Mouse (Mus musculus): Measurements from ENCODE around the gene Ngfr. TPM values are rescaled to one million over a fixed set of nuclear protein-coding genes. Genes with fewer than 3 reads are reported as not detected.
A peak's percentile ranks its signal among the peaks of the same experiment; 100 is the strongest.

Gene Ngfr
- polyA plus RNA-seq, 1 experiment from 2014 or later: 48.8 TPM

DNA sequence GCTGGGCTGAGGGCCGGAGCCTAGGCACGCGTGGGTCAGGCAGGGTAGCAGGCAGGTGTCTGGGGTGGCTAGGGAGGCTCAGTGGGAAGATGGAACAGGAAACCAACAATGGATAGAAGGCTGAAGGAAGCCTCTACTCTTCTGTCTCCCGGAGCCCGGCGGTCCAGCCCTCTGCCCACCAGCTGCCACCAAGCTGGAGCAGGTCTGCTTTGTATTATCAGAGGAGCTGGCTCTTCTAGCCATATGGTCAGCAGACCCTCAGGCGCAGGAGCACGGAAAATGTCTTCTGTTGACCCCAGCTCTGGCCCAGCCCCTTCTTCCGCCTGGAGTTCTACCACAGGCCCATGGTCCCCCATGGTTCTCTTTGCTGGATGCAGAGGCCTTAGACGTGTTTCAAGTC is 22.2 kb downstream of the Ngfr start:
- no peaks in the 10 kb centered on the region for H3K9me3 ChIP-seq (replicated peaks)
- peaks cover 42% of the 10 kb centered on the region for H3K4me1 ChIP-seq
- H3K4me2 ChIP-seq (replicated peaks): no peak overlapping the region
- no peaks in the 10 kb centered on the region for H3K27me3 ChIP-seq
- ATAC-seq (ENCODE audit: insufficient number of reproducible peaks, low FRiP score, low TSS enrichment, low read depth): no peak
- H3K9ac ChIP-seq: no peak overlapping the region
- WGBS: 53% methylated on average over 10 of the region's 10 CpGs
- H3K36me3 ChIP-seq: no peaks in the 10 kb centered on the region
- no peak overlapping the region for H3K27ac ChIP-seq (replicated peaks)
- no peak overlapping the region for H3K4me3 ChIP-seq (replicated peaks)

DNA sequence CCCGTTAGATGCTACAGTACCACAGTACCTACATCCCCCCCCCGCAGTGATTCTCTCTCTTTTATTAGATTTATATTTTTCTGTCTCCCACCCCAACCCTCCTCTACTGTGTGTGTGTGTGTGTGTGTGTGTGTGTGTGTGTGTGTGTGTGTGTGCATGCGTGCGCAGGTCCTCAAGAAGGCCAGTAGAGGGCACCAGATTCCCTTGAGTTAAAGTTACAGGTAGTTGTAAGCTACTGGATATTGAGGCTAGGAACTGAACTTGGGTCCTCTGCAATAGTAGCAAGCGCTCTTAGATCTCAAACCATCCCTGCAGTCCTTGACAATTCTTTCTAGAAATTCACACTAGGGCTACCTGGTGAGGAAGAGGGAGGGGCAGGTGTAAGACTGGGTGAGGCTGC is 23.7 kb downstream of the Ngfr start:
- H3K27ac ChIP-seq (replicated peaks): no peak overlapping the region
- H3K27me3 ChIP-seq: no peaks in the 10 kb centered on the region
- H3K9ac ChIP-seq: no peak overlapping the region
- 90% methylated on average over 5 of the region's 5 CpGs for WGBS
- no peak overlapping the region for H3K4me3 ChIP-seq (replicated peaks)
- no peak for ATAC-seq (ENCODE audit: insufficient number of reproducible peaks, low FRiP score, low TSS enrichment, low read depth)
- H3K4me2 ChIP-seq (replicated peaks): no peak overlapping the region
- no peaks in the 10 kb centered on the region for H3K36me3 ChIP-seq
- H3K4me1 ChIP-seq: peaks cover 38% of the 10 kb centered on the region
- no peaks in the 10 kb centered on the region for H3K9me3 ChIP-seq (replicated peaks)

DNA sequence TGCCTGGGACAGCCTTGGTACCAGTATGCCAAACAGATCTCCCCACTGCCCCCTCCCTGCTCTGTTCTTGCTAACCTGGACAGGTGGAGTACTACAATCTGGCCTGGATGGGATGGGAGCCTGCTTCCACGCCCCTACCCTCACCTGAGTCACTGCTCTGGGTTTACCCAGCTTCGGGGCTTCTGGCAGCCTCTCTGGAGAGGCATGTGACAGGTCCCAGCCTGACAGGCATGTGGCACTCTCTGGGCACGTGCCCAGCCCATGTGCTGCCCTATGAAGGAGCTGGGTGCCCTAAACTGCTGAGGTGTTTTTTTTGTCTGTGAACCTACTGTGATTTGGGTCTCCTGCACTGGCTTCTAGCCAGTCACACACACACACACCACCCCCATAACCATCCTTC is 26.8 kb downstream of the Ngfr start:
- Histone ChIP-seq H3K27me3 (no peaks in the 10 kb centered on the region), H3K9me3 (replicated peaks) (no peaks in the 10 kb centered on the region), H3K4me3 (replicated peaks) (no peak overlapping the region), H3K9ac (no peak overlapping the region), H3K4me2 (replicated peaks) (no peak overlapping the region), H3K27ac (replicated peaks) (no peak overlapping the region), H3K4me1 (peaks cover 35% of the 10 kb centered on the region), H3K36me3 (no peaks in the 10 kb centered on the region)
- WGBS: 59% methylated on average over 3 of the region's 3 CpGs
- no peak for ATAC-seq (ENCODE audit: insufficient number of reproducible peaks, low FRiP score, low TSS enrichment, low read depth)

DNA sequence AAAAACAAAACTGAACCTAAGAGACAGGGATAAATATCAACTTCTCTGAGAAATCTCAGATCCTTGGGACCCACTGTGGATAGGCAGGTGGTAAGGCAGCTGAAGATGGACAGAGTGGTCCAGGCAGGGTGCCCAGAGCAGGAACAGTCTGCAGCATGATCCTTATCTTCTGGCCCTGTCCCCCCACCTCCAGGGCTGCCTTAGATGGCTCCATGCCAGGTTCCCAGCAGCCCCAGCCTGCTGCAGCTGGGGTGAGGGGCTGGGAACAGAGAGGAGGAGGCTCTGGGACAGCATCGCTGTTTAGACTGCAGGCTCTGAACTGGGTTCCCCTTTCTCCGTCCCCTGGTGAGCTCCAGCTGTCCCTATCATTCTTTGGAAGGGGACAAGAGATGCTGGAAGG is 27.8 kb downstream of the Ngfr start:
- 60% methylated on average over 2 of the region's 2 CpGs for WGBS
- no peak overlapping the region for H3K9ac ChIP-seq

DNA sequence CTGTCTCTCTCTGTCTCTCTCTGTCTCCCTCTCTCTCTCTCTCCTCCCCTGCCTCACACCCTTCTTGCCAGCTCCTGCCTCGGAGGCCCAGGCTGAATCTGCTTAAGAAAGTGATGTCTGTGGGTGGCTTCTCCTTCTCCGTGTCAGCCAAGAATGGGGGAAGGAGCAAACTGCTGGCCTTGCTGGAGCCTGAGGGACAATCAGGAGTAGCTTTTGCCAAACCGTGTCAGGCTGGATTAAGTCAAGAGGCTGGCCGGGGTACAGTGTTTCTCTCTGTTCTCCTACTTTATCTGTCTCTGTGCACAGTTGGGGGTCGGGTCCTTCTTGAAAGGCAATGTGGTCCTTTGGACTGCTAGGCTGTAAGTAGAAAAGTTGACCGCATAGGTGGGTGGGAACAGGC is 29.8 kb downstream of the Ngfr start:
- Histone ChIP-seq H3K4me1 (peaks cover 40% of the 10 kb centered on the region), H3K27ac (replicated peaks) (no peak overlapping the region), H3K4me2 (replicated peaks) (no peak overlapping the region), H3K4me3 (replicated peaks) (no peak overlapping the region), H3K36me3 (no peaks in the 10 kb centered on the region), H3K9ac (no peak overlapping the region), H3K27me3 (no peaks in the 10 kb centered on the region), H3K9me3 (replicated peaks) (no peaks in the 10 kb centered on the region)
- ATAC-seq (ENCODE audit: insufficient number of reproducible peaks, low FRiP score, low TSS enrichment, low read depth): no peak
- WGBS: 18% methylated on average over 6 of the region's 6 CpGs

More for the DNA sequence above, 27.8 kb downstream of the Ngfr start:
- Histone ChIP-seq H3K27me3 (no peaks in the 10 kb centered on the region), H3K4me1 (peaks cover 38% of the 10 kb centered on the region), H3K4me3 (replicated peaks) (no peak overlapping the region), H3K27ac (replicated peaks) (no peak overlapping the region), H3K4me2 (replicated peaks) (no peak overlapping the region), H3K36me3 (no peaks in the 10 kb centered on the region), H3K9me3 (replicated peaks) (no peaks in the 10 kb centered on the region)
- 0 out of 2 replicates have a peak, but pooled peaks have one; percentile 39 for ATAC-seq (ENCODE audit: insufficient number of reproducible peaks, low FRiP score, low TSS enrichment, low read depth)

DNA sequence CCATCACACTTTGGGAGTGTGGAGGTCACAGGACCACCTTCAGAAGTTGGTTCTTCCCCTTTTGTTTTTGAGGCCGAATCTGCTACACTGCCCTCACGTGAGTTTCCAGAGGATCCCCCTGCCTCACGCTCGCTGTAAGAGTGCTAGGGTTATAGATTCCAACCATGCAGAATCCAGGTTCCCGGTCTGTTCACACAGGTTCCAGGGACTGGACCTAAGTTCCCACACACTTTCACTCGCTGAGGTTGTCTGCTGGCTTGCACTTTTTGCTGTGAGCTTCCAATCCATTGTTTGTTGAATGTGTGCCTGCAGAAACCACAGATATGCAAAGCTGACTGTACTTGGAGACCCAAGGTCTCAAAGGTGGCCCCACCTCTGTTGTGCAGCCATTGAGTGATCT is 30.5 kb downstream of the Ngfr start:
- no peaks in the 10 kb centered on the region for H3K9me3 ChIP-seq (replicated peaks)
- H3K9ac ChIP-seq: no peak overlapping the region
- H3K36me3 ChIP-seq: no peaks in the 10 kb centered on the region
- no peak for ATAC-seq (ENCODE audit: insufficient number of reproducible peaks, low FRiP score, low TSS enrichment, low read depth)
- no peak overlapping the region for H3K4me3 ChIP-seq (replicated peaks)
- H3K4me1 ChIP-seq: peaks cover 40% of the 10 kb centered on the region
- H3K27ac ChIP-seq (replicated peaks): no peak overlapping the region
- H3K4me2 ChIP-seq (replicated peaks): no peak overlapping the region
- WGBS: 69% methylated on average over 6 of the region's 6 CpGs
- no peaks in the 10 kb centered on the region for H3K27me3 ChIP-seq

DNA sequence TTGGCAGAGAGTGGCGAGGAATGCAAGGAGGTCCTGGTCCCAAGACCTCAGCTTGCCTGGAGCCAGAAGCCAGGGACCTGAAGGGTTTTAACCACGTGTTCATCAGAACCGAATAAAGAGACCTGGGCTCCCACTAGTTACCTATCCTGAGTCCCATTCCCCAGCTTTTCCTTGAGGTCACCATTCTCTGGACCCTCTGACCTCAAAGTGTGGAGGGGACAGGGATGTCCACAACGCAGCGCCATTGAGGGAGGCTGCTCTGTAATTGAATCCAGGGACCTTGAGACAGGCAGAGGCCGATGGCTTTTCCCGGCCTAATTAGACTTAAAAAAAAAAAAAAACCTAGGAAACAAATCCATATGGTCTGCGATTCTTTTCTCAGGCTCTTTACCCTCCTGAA is 32.3 kb downstream of the Ngfr start:
- ATAC-seq (ENCODE audit: insufficient number of reproducible peaks, low FRiP score, low TSS enrichment, low read depth): no peak
- Histone ChIP-seq H3K4me1 (peaks cover 38% of the 10 kb centered on the region), H3K9ac (no peak overlapping the region), H3K4me2 (replicated peaks) (no peak overlapping the region), H3K27ac (replicated peaks) (no peak overlapping the region), H3K36me3 (no peaks in the 10 kb centered on the region), H3K4me3 (replicated peaks) (no peak overlapping the region), H3K27me3 (no peaks in the 10 kb centered on the region), H3K9me3 (replicated peaks) (no peaks in the 10 kb centered on the region)
- 27% methylated on average over 8 of the region's 8 CpGs for WGBS

DNA sequence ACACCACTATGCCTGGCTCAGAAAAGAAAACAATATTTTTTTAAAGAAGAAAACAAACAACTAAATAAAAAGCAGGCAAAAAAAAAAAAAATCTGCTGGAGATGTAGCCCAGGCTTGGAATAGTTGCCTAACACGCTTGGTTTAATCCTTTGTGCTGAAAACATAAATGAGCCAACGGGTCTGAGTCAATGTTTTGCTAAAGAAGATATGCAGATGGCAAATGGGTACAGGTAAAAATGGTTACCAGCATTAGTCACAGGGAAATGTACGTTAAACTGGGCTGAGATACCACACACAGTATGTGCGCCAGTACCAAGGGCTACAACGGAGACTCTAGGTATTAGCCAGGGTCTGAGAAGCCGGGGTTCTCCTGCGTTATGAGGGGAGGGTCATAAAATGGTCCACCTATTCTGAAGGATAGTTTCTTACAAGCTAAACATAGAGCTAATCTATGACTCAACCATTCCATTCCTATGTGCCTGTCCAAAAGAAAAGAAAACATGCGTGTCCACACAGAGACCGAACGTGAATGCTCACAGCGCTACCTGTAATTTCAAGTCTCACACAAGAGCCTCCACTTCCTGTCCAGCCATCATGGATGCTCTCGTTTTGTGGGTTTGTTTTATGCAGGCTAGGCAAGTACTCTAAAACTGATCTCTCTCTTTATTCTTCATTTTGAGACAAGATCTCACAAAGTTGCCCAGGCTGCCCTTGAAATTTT is 37.1 kb downstream of the Ngfr start:
- no peaks in the 10 kb centered on the region for H3K36me3 ChIP-seq
- no peaks in the 10 kb centered on the region for H3K27me3 ChIP-seq
- 83% methylated on average over 12 of the region's 12 CpGs for WGBS
- H3K27ac ChIP-seq (replicated peaks): no peak overlapping the region
- no peaks in the 10 kb centered on the region for H3K9me3 ChIP-seq (replicated peaks)
- no peak overlapping the region for H3K4me3 ChIP-seq (replicated peaks)
- ATAC-seq (ENCODE audit: insufficient number of reproducible peaks, low FRiP score, low TSS enrichment, low read depth): no peak
- H3K9ac ChIP-seq: no peak overlapping the region
- H3K4me2 ChIP-seq (replicated peaks): no peak overlapping the region
- peaks cover 8% of the 10 kb centered on the region for H3K4me1 ChIP-seq

DNA sequence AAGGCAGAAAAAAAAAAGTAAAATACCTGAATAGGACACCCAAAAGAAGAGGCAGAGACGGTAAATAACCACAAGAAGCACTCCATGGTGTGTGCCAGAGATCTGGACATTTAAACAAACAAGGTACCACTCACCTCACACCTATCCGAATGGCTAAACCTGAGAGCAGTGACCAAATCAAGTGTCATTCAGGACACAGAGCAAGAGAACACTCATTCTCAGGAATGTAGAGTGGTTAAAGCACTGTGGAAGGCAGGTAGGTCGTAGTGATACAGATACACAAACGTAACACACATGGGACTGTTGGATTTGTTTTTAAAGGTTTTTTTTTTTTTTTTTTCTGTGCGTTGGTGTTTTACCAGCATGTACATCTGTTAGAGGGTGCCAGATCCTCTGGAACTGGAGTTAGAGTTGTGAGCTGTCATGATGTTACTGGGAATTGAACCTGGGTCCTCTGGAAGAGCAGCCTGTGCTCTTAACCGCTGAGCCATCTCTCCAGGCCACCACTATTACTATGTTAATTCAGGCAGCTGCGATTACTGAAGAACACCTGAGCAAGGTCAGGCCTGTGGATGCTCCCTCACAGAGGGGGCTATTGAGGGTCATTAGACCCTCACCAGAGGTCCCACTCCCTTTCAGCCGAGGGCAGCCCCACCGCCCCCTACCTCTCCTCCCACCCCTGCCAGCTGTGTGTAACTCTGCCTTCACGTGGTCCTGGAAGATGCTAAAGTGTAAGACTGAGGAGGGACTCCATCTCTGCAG is 41.3 kb downstream of the Ngfr start:
- no peaks in the 10 kb centered on the region for H3K36me3 ChIP-seq
- no peak overlapping the region for H3K4me3 ChIP-seq (replicated peaks)
- no peaks in the 10 kb centered on the region for H3K27me3 ChIP-seq
- WGBS: 70% methylated on average over 10 of the region's 10 CpGs
- no peak overlapping the region for H3K9ac ChIP-seq
- no peak overlapping the region for H3K27ac ChIP-seq (replicated peaks)
- no peak for ATAC-seq (ENCODE audit: insufficient number of reproducible peaks, low FRiP score, low TSS enrichment, low read depth)
- H3K4me1 ChIP-seq: peaks cover 6% of the 10 kb centered on the region
- no peak overlapping the region for H3K4me2 ChIP-seq (replicated peaks)
- no peaks in the 10 kb centered on the region for H3K9me3 ChIP-seq (replicated peaks)

DNA sequence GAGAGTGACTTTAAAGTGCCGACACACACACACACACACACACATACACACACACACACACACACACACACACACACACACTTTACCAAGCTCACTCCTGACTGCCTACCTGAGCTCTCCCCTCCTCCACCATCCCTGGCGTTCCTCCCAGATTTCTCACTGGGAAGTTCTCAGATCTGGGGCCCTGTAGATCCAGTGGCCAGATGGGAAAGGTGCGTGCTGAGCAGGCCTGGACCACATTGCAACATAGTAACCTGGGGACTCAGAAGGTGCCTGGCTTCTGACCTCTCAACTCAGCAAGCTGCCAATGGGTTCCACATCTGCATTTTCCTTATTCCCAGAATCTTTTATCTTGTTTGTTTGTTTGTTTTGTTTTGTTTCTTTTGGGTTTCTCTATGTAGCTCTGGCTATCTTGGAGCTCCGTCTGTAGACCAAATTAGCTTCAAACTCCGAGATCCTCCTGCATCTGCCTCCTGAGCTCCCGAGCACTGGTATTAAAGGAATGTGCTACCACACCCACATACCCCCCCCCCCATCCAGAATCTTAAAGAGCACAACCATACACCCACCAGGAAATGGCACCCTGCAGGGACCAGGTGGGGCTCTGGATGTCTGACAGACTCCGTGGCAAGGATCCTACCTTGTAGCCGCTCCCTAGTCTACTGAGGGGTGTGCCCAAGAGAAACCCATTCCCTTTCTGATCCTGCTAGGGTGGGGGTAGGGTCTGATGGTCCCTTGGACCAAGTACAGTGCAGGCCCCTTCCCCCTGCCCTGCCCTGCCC is 42.8 kb downstream of the Ngfr start:
- no peaks in the 10 kb centered on the region for H3K9me3 ChIP-seq (replicated peaks)
- H3K4me1 ChIP-seq: peaks cover 19% of the 10 kb centered on the region

DNA sequence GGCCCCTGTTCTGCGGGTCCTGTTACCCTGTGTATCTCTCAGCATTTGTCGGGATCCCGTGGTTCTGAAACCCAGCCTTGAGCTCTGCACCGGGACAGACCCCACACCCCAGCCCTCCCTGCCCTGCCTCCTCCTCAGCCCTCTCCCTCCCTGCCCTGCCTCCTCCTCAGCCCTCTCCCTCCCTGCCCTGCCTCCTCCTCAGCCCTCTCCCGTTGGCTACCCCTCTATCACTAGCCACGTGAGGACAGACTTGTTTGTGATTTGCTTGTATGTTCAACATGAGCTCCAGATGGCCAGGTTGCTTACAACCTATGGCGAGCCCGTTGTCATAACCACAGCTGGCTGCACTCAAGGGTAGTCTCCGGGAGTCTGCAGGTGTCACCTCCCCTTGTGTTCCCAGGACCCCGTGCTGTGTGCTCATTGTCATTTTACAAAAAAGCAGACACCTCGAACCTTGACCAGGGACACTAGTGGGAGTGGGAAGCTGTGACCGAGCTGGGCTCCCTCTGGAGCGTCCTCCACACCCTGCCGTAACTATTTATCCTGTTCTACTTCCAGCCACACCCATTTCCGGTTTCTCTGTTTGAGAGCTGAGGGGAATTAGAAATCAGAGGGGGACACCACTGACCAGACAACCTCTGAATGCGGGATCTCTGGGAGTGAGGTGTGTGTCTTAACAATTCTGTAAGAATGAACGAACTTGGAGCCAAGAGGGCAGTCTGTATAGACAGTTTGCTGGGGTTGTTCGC is 46.7 kb downstream of the Ngfr start:
- Histone ChIP-seq H3K4me1 (peaks cover 39% of the 10 kb centered on the region), H3K9me3 (replicated peaks) (no peaks in the 10 kb centered on the region), H3K27me3 (peaks cover 9% of the 10 kb centered on the region; the same call in 1 of the 2 replicates), H3K36me3 (no peaks in the 10 kb centered on the region), H3K9ac (no peak overlapping the region), H3K4me2 (replicated peaks) (no peak overlapping the region), H3K4me3 (replicated peaks) (no peak overlapping the region), H3K27ac (replicated peaks) (no peak overlapping the region)
- WGBS: 29% methylated on average over 18 of the region's 18 CpGs
- ATAC-seq (ENCODE audit: insufficient number of reproducible peaks, low FRiP score, low TSS enrichment, low read depth): no peak

More for the DNA sequence above, 42.8 kb downstream of the Ngfr start:
- H3K36me3 ChIP-seq: no peaks in the 10 kb centered on the region
- no peak overlapping the region for H3K9ac ChIP-seq
- no peak for ATAC-seq (ENCODE audit: insufficient number of reproducible peaks, low FRiP score, low TSS enrichment, low read depth)
- no peak overlapping the region for H3K4me2 ChIP-seq (replicated peaks)
- H3K4me3 ChIP-seq (replicated peaks): no peak overlapping the region
- no peak overlapping the region for H3K27ac ChIP-seq (replicated peaks)
- peaks cover 8% of the 10 kb centered on the region; the same call in 1 of the 2 replicates for H3K27me3 ChIP-seq
- 79% methylated on average over 8 of the region's 8 CpGs for WGBS

Measured in embryonic facial prominence, embryonic 15.5 days (tissue).